Mouse (Mus musculus) liver, postnatal 0 days (tissue): Measurements from ENCODE around the gene Srsf3.

Experiments
- CTCF ChIP-seq: sonication (generic); IDR thresholded peaks from 2 replicates; pipeline ENCODE4 v1.5.1; 2016; ENCODE audit warnings: antibody characterized with exemption, low read depth
- EP300 ChIP-seq: IDR thresholded peaks from 2 replicates; pipeline ENCODE4 v1.6.1; 2016; ENCODE audit warnings: antibody characterized with exemption, low read depth, mild to moderate bottlenecking

DNA sequence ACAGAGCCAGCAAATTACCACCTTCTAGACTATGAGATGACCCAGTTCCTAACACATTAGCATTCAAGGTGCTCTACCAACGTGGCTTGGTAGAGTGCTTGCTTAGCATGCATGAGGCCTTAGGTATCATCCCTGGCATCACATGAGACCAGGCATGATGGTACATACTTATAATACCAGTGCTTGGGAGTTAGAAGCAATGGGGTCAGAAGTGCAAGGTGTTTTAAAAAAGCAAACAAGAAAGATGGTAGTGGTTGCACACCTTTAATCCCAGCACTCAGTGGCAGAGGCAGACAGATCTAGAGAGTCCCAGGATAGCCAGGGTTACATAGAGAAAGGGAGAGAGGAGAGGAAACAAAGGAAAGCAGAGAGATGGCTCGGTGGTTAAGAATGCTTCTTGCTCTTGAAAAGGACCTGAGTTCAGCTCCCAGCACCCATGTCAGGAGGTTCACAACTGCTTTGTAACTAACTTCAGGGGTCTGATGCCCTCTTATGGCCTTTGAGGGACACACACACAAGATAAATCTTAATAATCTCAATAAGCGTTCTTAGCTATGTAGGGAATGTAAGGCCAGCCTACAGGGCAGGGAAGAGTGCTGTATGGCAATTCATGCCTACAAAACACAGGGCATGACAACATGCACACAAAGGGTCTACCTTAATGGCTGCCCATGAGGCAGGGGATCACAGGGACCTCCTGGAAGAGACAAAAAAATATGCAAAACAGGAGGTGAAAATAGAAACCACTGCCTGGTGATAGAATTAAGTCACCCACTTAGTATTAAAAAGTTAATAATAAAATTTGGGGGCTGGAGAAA lies 15.5 kb downstream of the Srsf3 start:
- TF ChIP-seq CTCF (peak; percentile 33; the same call in 1 of the 2 replicates), EP300 (no peak)
